Mouse (Mus musculus) ZHBTc4 (cell line): Measurements from ENCODE around the gene Gm9922.

Experiments used
- DNase-seq: peaks from one replicate; pipeline ENCODE4 v3.0.0-alpha.2; 2011; ENCODE audit warnings: low read depth, low spot score

The Gm9922 gene

DNA sequence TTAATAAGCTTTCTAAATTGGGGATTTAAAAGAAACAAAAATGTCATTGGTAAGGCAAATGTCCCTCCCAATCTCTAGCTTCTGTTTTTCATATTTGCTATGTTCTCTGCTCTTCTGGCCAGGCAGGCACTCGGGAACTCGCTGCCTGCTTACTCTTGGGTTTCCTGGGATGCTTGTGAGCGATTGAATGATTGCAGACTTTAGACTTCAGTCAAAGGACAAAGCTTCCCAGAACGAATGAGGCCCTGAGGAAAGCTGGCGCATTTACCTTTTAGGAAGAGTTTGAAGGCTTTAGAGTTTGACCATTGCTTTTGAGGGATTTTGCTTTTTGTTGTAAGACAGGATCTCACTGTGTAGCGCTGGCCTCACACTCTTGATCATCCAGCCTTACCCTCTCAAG is 41.9 kb downstream of the Gm9922 start:
- DNase-seq = no peak
